Mouse (Mus musculus) lung, postnatal 0 days (tissue): Measurements from ENCODE around the gene Anxa9. TPM values are rescaled to one million over a fixed set of nuclear protein-coding genes. Genes with fewer than 3 reads are reported as not detected.

Source experiments
- ATAC-seq: fragments of 200-750 bp; cut with Nextera tagmentation; 2 replicates; pipeline ENCODE4 v1.8.0; 2017; ENCODE audit warnings: moderate library complexity
- DNase-seq: peaks from one replicate; pipeline ENCODE4 v3.0.0-alpha.2; 2016; ENCODE audit warnings: low spot score
- H3K27ac ChIP-seq: fragments of 300-500 bp; sonication (generic); 2 replicates; pipeline ENCODE4 v1.5.1; 2014; ENCODE audit warnings: antibody characterized with exemption, mild to moderate bottlenecking, low read length, mixed read lengths
- H3K27me3 ChIP-seq: fragments of 300-500 bp; sonication (generic); replicated peaks from 2 replicates; pipeline ENCODE4 v1.6.1; 2014; ENCODE audit warnings: low read length, mixed read lengths; ENCODE audit not compliant: insufficient read depth
- H3K36me3 ChIP-seq: fragments of 300-500 bp; sonication (generic); 2 replicates; pipeline ENCODE4 v1.6.1; 2014; ENCODE audit warnings: low read length, mixed read lengths; ENCODE audit not compliant: insufficient read depth
- H3K4me1 ChIP-seq: fragments of 300-500 bp; sonication (generic); 2 replicates; pipeline ENCODE4 v1.6.1; 2014; ENCODE audit warnings: antibody characterized with exemption, low read depth, low read length, mixed read lengths; ENCODE audit not compliant: insufficient read depth
- H3K4me2 ChIP-seq: fragments of 300-500 bp; sonication (generic); replicated peaks from 2 replicates; pipeline ENCODE4 v1.6.1; 2014; ENCODE audit warnings: low read depth, mild to moderate bottlenecking, low read length, moderate library complexity, mixed read lengths
- H3K4me3 ChIP-seq: fragments of 300-500 bp; sonication (generic); 2 replicates; pipeline ENCODE4 v1.5.1; 2014; ENCODE audit warnings: low read depth, low read length
- H3K9ac ChIP-seq: fragments of 300-500 bp; sonication (generic); replicated peaks from 2 replicates; pipeline ENCODE4 v1.6.1; 2014; ENCODE audit warnings: low read depth, mild to moderate bottlenecking
- H3K9me3 ChIP-seq: fragments of 300-500 bp; sonication (generic); 2 replicates; pipeline ENCODE4 v1.6.1; 2016; ENCODE audit warnings: low read length, mixed read lengths
- CTCF ChIP-seq: IDR thresholded peaks from 2 replicates; pipeline ENCODE4 v1.5.1; 2016; ENCODE audit warnings: antibody characterized with exemption, mild to moderate bottlenecking
- EP300 ChIP-seq: IDR thresholded peaks from 2 replicates; pipeline ENCODE4 v1.6.1; 2016; ENCODE audit warnings: antibody characterized with exemption, mild to moderate bottlenecking, control low read depth
- WGBS: fragments of 180-500 bp; shearing (Covaris S2); extraction: QIAGEN DNeasy Blood & Tissue Kit; methylation state at CpG from one replicate; pipeline ENCODE4 v1.1.7; 2014; 5-methylcytosine and 5-hydroxymethylcytosine counted together
- polyA plus RNA-seq: library from polyadenylated mRNA; unstranded; fragments of >200 nt; fragmentation: Nextera tagmentation; extraction: Ambion mirVana; gene quantifications from 2 replicates; pipeline ENCODE4 v1.2.1, GENCODE M21; 2015

Anxa9 gene
- polyA plus RNA-seq, 1 experiment from 2014 or later = 1.4 TPM

DNA sequence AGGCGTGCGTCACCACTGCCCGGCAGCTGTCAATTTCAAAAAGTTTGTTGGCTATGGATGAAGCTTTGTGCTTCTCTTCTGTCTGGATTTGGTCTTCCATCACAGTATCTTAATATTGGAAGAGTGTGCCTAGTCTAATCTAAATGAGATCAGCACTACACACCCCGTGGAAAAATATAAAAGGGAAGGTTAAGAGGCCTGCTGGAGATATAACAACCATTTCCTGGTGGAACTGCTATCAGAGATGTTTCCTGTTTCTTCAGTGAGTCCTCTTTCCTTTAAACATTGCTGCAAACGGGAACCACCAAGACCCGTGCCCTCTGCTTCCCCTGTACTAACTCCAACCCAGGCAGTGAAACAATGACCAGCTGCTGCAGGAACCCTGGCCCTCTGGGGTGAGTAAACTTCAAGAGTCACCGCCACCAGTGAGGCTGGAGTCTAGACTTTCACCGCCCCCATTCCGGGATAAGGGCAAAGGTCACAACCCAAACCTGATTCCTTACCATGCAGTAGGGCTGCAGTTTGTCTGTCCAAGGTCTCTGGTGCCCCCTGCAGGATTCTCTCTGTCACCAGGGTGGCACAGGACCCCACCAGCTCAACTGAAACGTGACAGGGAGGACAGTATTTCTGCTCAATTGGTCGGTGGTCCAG is 43.8 kb downstream of the Anxa9 start:
- no peak for TF ChIP-seq EP300
- TF ChIP-seq CTCF = peak; percentile 86
- Histone ChIP-seq H3K36me3 (peaks cover 29% of the 10 kb centered on the region), H3K27ac (no peak overlapping the region), H3K27me3 (no peaks in the 10 kb centered on the region), H3K9ac (no peak overlapping the region), H3K9me3 (no peaks in the 10 kb centered on the region), H3K4me3 (no peak overlapping the region), H3K4me2 (no peak overlapping the region), H3K4me1 (no peaks in the 10 kb centered on the region)
- peak; percentile 67 for DNase-seq
- WGBS = 43% methylated on average over 11 of the region's 11 CpGs
- ATAC-seq = peak; percentile 81

DNA sequence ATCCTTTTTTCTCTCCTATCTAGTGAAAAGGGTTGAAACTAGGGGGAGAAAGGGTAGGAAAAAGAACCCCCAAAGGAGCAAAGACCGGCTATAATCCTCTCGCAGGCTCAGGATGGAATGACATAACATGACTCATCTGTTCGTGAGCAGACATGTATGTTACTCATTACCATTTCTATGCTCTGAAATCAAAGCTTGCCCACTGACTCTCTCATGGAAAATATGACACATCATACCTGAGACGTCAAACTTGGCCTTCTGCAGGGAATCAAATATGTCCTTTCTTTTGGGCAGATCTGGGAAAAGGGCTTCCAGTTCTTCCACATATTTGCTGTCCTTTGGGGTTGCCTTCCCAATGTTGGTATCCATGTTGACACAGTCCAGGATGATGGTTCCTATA is 45.0 kb downstream of the Anxa9 start:
- no peaks in the 10 kb centered on the region for H3K4me1 ChIP-seq
- H3K27me3 ChIP-seq = no peaks in the 10 kb centered on the region
- 89% methylated on average over 4 of the region's 4 CpGs for WGBS
- H3K27ac ChIP-seq = no peak overlapping the region
- DNase-seq (no peak), ATAC-seq (no peak)
- H3K4me2 ChIP-seq = no peak overlapping the region
- H3K36me3 ChIP-seq = peaks cover 32% of the 10 kb centered on the region
- H3K9ac ChIP-seq = no peak overlapping the region
- no peaks in the 10 kb centered on the region for H3K9me3 ChIP-seq
- TF ChIP-seq CTCF = no peak
- no peak for TF ChIP-seq EP300
- H3K4me3 ChIP-seq = no peak overlapping the region

DNA sequence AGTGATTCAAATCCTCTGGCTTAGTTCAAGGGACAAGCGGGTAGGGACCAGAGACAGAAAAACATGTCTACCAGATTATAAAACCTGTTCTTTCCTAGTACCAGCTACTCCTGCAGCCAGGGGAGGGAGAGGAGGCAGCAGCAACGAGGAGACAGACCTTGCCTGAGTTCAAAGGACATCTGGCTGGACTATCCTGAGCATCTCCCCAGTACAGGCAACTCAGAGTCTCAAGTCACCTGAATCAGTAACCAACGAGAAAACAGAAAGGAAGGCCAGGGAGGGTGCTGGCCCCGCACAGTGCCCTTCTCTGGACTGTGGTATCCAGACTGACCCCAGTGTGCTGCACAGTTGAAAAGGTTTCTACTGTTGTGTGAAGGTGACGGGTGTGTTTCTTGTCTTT is 50.0 kb downstream of the Anxa9 start:
- Histone ChIP-seq H3K4me2 (no peak overlapping the region), H3K27ac (no peak overlapping the region), H3K9me3 (no peaks in the 10 kb centered on the region), H3K36me3 (peaks cover 47% of the 10 kb centered on the region), H3K27me3 (no peaks in the 10 kb centered on the region), H3K4me3 (no peak overlapping the region), H3K9ac (no peak overlapping the region), H3K4me1 (no peaks in the 10 kb centered on the region)
- no peak for DNase-seq
- WGBS = 84% methylated on average over 5 of the region's 5 CpGs
- ATAC-seq = no peak
- TF ChIP-seq EP300 (no peak), CTCF (no peak)

DNA sequence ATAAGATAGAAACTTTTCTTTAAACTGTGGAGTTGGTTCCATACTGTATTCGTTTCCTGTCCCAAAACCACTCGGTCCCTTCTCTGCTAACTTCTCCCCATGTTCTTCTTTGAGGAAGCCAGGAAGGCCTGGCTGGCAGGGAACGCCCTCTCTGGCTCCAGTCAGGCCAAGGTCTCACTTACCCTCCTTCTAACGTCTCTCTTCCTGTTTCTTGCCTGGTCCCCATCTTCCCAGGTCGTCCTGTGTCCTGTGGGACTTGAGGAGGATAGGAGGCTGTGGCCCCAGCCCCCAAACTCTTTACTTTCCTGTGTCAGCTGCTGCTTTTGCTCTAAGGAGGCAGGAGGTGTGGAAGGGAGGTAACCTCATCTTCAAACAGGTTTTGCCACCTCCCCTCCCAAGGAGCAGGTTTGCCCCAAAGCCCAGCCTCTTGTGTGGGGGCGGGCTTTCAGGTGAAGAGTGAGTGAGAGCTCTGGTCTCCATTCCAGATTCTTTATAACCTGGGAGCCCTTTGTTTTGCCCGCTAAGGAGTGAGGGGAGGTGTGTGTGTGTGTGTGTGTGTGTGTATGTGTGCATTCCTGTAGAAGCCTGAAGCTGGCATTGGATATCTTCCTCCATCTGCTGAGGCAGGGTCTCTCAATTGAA is 56.1 kb downstream of the Anxa9 start, which contains the start of gene Bnipl:
Bnipl (minus strand) TSS at position 411 of the 642 bp plus-strand sequence.
- peaks cover 13% of the 10 kb centered on the region for H3K36me3 ChIP-seq
- 0 out of 2 replicates have a peak within 1 kb of the TSS, but pooled peaks have one; percentile 5 for H3K27ac ChIP-seq
- H3K9me3 ChIP-seq = no peaks in the 10 kb centered on the region
- H3K4me3 ChIP-seq = no peak within 1 kb of the TSS
- H3K4me2 ChIP-seq = no peak within 1 kb of the TSS
- 27% methylated on average over 7 of the region's 7 CpGs for WGBS
- ATAC-seq (peak; percentile 77), DNase-seq (peak; percentile 56)
- no peaks in the 10 kb centered on the region for H3K27me3 ChIP-seq
- H3K4me1 ChIP-seq = no peaks in the 10 kb centered on the region
- TF ChIP-seq CTCF (no peak), EP300 (no peak)
- no peak within 1 kb of the TSS for H3K9ac ChIP-seq

DNA sequence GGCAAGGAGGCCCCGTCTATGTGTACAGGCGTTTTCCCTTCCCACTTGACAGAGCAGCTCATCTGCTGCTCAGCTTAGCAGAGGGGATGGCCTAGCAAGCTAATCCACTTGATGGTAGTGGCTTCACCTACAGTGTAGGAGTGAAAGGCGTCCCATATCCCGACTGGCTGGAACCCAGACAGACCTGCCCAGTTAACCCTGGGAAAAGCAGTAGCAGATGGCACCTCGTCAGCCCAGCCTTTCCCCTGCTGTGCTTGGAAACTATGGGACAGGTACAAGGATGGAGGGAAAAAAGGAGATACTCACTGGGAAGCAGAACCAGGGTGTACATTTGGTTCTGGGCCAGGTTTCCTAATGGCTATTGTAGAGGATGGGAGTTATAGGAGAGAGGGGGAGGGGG is 56.6 kb downstream of the Anxa9 start:
- no peak for TF ChIP-seq CTCF
- no peak for TF ChIP-seq EP300
- no peaks in the 10 kb centered on the region for H3K9me3 ChIP-seq
- WGBS = 71% methylated on average over 5 of the region's 5 CpGs
- no peak overlapping the region for H3K27ac ChIP-seq
- no peak for ATAC-seq
- H3K4me3 ChIP-seq = no peak overlapping the region
- H3K27me3 ChIP-seq = no peaks in the 10 kb centered on the region
- H3K36me3 ChIP-seq = peaks cover 8% of the 10 kb centered on the region
- peak; percentile 4 for DNase-seq
- no peak overlapping the region for H3K4me2 ChIP-seq
- no peak overlapping the region for H3K9ac ChIP-seq
- H3K4me1 ChIP-seq = no peaks in the 10 kb centered on the region

DNA sequence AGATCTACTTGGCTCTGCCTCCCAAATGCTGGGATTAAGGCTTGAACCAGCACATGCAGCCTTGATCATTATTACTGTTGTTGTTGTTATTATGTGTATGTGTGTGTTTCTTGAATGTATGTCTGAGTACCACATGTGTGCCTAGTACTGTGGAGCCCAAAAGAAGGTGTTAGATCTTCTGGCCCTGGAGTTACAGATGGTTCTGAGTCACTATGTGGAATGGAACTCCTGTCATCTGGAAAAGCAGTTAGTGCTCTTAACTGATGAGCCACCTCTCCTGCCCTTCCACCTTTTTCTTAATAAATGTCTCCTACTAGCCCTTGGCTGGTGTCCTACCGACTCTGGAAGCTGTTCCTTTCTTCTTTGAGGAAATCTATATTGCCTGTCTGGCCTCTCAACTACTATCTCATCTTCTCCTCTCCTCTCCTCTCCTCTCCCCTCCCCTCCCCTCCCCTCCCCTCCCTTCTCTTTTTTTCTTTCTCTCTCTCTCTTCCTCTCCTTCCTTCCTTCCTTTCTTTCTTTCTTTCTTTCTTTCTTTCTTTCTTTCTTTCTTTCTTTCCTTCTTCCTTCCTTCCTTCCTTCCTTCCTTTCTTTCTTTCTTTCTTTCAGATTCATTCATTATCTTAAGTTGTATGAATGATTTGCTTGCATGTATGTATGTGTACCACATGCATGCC is 59.2 kb downstream of the Anxa9 start:
- no peak for ATAC-seq
- Histone ChIP-seq H3K27me3 (no peaks in the 10 kb centered on the region), H3K4me1 (no peaks in the 10 kb centered on the region), H3K4me2 (no peak overlapping the region), H3K4me3 (no peak overlapping the region), H3K9me3 (no peaks in the 10 kb centered on the region), H3K27ac (no peak overlapping the region), H3K9ac (no peak overlapping the region), H3K36me3 (no peaks in the 10 kb centered on the region)
- WGBS = 46% methylated on average over 1 of the region's 1 CpGs
- no peak for DNase-seq
- TF ChIP-seq EP300 (no peak), CTCF (no peak)
